Mouse (Mus musculus) gastrocnemius, postnatal 36 days (tissue): ENCODE results near the gene Thada. TPM values are rescaled to one million over a fixed set of nuclear protein-coding genes. Genes with fewer than 3 reads are reported as not detected.
"Not testable (repeated sequence)": the region's sequence is repeated elsewhere in the genome, so short reads cannot be mapped to it uniquely, and the experiment has no call there.

Source experiments
- DNase-seq, 2 experiments: peaks; one replicate each; pipeline ENCODE4 v3.0.0; 2022
- intact Hi-C: fragments of 180-260 bp; cut with DNase I; formaldehyde crosslinking; loops from one replicate; pipeline ENCODE4 v1.15.1; 2025
- total RNA-seq, 2 experiments: library from RNA; stranded (reverse); gene quantifications; 2 replicates each; pipeline ENCODE4 v1.2.3; 2021

The Thada gene
- total RNA-seq, 2 experiments from 2014 or later = 4.3 to 5.8 TPM

DNA sequence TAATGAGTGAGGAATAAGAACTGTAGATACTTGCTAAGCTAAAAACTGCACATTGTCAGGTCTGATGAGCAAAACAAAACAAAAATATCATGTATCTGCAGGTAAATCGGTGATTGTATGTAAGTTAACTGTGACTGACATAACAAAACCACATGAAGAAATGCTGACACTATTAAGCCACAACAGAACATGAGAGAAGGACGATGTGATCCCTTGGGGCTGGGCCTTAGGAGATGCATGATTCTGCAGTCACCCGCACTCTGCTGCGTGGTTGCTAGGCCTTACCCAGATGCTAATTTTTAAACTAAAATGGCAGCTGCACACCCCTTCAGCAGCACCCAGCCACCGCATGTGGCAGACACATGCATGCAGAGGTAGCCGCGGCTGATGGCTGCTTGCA lies 151.7 kb downstream of the Thada start:
- no peak for DNase-seq
- intact Hi-C loops = no loop called here

DNA sequence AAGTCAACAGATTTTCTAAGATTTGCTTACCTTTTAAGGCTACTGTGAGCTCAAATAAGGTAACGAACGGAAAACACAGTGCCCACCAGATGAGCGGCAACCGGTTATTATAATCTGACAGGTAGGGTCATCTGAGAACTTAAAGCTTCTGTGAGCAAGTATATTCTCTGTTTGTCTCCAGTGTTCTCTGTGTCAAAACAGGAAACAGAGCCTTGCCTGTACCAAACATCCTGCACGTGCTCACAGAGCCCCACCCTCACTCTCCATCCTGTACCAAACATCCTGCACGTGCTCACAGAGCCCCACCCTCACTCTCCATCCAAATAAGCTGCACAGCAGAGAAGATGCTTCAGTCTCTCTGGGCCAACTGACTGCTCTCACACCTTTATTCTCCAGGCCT lies 152.5 kb downstream of the Thada start:
- intact Hi-C loops = no loop called here
- DNase-seq = no peak

DNA sequence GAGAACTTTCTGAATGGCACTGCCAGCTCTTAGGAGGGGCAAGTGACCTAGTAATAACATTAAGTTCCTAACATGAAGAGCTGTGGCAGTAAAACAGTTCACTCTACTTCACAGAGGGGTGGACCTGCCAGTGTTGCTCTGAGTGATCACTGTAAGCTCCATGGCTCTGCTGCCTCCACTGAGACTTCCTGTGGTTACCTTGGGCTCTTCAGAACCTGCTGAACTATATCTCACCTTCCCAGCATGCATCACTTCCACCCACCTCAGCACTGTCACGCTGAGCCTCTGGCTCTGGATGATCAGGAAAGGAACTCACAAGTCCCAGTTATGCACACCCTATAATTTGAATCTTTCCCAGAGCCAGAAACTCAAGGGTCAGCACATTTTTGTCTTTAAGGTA lies 159.9 kb downstream of the Thada start:
- intact Hi-C loops = no loop called here
- no peak for DNase-seq

DNA sequence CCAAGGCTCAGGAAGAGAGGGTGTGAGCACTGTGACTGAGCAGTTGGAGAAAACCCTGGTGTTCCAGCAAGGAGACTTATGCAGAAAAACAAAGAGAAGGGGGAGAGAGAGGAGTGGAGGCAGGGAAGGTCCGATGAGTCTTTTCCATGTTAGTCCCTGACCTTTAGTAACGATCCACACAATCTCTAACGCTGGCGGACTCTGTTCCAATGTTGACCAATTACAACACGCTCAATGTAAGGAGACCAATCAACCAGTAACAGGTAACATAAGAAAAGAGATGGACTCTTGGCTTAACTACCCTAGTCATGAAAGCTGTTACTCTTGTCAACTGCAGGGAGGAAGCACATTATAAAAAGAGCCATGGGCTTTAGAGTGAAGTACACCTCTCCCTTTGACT lies 160.9 kb downstream of the Thada start:
- no peak for DNase-seq
- intact Hi-C loops = no loop called here

DNA sequence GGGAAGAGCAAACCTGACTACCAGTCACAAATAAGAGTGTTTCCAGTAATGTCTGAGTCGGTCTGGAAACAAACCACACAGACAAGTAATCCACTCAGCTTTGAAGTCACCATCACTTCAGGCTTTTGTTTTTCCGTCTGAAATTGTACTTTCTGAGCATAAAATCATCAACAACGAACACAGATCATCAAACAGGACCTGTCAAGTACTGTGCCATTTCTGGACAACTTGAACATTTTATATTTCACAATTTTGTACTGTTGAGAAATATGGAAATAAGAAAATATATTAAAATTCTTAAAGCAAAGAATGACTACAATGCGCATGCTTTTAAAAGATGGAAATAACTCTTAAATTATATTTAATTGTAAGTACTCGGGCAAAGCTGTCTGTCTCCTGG lies 161.9 kb downstream of the Thada start:
- DNase-seq = no peak
- intact Hi-C loops = no loop called here

DNA sequence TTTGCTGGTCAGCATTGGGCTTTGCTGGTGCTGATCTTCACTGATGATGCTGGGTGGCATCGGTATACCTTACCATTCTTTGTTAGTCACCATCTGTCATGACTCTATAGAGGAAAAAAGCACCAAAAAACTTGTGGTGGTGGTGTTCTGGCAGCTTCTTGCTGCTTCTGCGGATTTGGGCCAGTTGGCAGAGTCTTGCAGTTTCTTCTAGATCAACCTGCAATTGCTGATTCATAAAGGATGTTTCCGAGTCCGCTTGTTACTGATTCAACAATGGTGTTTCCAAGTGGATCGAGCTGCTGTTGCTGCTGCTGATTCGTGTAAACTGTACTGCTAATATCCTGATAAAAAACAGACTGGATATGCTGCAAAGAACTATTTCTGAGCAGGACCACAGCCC lies 168.0 kb downstream of the Thada start:
- intact Hi-C loops = no loop called here
- no peak for DNase-seq

DNA sequence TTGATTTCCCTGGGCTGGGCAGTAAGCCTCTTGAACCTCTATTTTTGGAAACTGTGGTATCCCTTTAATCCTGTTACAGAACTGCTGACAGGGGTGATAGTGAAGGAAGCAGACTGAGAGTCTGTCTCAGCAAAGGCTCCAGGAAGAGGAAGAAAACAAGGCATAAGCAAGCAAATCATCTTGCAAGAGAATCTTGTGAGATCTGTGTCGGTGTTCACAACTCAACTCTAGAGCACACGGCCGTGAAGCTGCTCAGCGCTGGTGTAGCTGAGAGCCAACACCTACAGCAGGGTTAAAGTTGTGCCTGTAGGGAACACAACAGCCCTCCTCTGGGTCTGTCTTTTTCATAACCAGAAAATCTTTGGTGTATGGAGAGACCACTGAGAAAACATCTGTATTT lies 172.8 kb downstream of the Thada start:
- intact Hi-C loops = no loop called here
- DNase-seq = no peak

DNA sequence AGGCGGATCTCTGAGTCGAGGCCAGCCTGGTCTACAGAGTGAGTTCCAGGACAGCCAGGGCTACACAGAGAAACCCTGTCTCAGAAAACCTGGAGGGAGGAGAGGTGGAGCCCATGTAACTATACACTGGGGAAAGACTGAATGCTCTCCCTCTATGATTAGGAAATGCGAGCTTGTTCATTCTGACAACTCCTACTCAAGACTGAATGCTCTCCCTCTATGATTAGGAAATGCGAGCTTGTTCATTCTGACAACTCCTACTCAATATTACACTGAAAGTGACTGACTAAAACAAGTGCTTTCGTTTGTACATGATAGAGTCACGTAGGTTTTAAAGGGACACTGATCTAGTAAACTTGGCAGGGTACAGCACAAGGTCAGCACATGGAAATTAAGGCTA lies 174.8 kb downstream of the Thada start:
- DNase-seq, intact Hi-C loops: not testable (repeated sequence)

DNA sequence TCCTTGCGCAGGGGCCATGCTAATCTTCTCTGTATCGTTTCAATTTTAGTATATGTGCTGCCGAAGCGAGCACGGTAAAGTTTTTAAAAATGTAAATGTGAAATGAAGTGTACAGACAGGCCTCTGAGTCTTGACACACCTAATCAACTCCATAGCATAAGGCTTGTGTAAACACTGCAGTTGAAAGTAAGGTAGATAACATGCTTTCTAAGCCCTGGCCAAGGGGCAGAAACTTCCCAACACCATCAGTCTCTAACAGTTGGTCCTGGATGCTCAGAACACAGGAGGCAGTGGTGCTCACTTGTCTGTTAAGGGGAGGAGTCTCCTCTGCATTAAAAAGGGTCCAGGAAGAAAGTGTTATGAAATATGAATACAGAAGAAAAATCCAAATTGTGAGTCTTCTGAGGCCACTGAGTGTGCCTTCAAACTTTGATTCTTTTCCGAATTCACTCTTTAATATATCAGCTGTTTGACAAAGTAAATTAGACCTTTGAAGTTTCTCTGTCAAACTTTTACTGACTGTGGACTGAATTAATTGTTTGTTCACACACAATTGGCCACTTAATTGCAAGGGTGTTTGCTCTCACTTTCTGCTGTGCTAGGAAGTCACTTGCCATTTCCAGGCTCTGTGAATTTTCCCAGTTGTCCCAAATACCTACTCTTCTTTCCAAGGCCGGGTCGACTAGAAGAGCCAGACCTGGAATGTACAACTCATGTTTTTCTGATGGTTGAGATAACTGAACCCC lies 178.2 kb downstream of the Thada start:
- DNase-seq = no peak
- intact Hi-C loops = no loop called here

DNA sequence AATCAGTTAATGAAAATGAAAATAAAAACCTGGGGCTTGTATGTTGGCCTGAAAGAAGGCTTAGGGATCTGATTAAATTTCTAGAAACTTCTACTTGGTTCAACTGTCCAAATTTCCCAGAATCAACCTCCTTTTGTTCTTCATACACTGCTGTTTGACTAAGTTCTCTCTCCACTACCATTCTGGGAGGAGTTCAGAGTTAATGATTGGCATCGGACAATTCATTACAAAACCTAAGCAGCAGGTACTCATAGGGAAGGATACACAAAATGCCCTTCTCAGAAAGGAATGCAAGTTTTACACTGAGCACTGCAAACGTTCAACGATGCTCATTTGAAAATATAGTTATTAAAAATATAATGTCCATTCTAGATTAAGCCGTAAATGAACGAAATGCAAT lies 179.5 kb downstream of the Thada start:
- DNase-seq = no peak
- intact Hi-C loops = no loop called here

DNA sequence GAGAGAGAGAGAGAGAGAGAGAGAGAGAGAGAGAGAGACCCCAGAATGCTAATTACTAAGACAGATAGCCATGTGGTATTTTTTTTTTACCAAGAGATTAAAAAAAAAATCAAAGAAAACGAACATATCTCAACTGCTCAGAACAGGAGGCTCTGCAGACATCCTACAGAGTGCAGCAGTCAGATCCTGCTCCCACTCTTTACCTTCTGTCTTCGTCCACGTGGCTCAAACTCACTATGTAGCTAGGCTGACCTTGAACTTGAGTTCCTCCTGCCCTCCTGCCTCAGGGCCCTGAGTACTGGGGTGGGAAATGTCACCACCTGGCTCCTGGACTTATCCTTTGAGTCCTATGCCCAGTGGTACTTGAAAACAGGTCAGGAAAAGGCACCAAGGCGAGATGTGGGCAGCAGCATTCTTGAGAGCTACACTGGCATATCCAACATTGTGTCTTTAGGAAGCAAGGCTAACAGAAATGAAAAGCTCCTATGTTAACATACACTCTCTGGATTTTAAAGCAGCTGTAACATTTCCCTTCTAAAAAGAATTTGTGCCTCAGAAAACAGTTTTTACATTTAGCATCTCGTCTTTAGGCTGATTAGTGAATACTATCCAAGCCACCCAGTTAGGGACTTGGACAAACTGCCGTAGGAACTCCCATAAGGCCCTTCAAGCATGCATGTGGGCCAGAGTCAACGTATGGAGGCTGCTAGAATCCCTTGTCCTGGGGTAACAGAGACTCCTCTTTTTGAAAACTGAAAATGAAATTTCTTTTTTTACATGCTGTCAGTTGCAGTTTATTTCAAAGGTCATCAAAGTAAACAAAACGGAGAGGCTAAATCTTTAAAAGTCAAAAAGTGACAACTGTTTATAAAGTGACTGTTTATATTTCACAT lies 183.4 kb downstream of the Thada start:
- intact Hi-C loops = no loop called here
- no peak for DNase-seq

DNA sequence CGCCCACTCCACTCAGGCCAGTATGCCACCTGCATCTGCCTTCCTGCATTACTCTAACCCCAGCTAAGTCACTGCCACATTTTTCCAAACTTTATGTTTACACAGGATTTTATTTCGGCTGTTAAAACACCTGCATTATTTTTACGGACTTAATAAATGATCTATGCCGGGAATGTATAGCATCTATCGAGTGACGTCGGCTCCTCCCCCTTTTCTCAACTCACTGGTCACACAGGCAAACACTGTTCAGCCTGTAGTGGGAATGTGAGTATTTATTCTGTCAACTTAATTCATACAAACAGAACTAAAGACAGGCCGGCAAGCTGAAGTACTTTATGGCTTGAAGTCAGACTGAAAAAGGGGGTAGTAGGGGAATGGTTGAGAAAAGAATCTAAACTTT lies 187.0 kb downstream of the Thada start:
- intact Hi-C loops = no loop called here
- DNase-seq = no peak

DNA sequence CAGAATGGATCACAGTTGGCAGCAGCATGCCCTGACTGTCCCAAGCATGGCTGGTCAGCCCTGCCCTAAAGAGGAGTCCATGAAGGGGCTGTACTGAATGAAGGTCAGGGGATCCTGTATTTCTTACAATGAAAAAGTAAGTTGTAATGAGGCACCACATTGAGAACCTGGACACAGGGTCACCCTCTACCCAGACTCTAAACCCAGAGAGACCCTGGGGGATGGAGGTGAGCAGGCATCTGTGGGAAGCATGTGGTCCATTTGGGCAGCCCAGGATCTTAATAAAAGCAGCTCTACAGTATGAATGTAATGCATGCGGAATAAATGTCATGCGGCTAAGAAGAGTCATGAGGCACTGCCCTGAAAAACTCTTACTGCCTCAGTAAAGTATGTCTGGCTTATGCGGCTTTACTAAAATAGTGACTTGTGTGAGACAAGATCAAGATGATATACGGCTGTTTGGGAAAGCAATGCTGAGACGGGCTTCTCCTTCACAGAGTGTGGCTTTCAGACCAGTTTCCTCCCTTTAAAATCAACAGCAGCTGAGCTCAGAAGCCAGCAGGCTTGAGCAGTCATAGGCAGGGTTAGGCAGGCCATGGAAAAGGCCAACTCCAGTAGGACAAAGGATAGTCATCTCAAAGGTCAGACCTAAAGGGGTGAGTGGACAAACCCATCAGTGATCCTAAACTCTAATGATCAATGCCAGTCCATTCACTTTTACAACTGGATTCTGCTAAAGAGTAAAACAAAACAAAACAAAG lies 187.6 kb downstream of the Thada start:
- intact Hi-C loops = no loop called here
- no peak for DNase-seq

DNA sequence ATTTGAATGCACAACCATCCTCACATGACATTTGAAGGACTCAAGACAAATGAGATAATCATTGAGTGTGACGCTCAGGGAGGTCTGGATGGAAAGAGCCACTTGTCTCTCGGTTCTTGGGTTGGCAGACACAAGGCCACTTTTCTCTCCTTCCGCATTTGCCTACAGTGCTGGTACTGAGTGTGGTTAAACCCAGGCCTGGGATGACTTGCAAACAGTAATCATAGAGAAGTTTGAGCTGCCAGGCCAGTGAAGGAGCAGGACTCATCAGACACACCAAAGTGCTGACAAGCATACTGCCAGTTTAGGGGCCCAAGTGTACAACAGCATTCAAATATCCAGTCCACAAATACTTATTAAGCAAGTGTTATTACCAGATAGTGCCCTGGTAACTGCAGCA lies 191.0 kb downstream of the Thada start:
- no peak for DNase-seq
- intact Hi-C loops = no loop called here

DNA sequence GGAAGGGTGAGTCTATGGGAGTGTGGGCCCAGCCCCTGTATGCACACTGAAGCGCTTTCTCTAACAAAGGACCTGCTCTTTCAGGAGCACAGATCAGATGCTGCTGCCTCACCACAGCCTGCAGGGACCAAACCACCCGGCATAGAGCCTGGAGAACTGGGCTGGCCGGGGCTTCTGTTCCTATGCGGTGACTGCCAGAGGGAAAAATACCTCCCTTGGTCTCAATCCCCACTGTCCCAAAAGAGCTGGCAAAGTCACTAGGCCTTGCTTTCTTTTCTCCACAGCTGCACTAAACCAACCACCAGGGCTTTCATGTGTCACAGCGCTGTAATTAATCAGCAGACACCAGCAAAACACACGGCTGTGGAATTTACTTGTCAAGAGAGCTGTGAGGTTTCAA lies 191.8 kb downstream of the Thada start:
- intact Hi-C loops = no loop called here
- no peak for DNase-seq

DNA sequence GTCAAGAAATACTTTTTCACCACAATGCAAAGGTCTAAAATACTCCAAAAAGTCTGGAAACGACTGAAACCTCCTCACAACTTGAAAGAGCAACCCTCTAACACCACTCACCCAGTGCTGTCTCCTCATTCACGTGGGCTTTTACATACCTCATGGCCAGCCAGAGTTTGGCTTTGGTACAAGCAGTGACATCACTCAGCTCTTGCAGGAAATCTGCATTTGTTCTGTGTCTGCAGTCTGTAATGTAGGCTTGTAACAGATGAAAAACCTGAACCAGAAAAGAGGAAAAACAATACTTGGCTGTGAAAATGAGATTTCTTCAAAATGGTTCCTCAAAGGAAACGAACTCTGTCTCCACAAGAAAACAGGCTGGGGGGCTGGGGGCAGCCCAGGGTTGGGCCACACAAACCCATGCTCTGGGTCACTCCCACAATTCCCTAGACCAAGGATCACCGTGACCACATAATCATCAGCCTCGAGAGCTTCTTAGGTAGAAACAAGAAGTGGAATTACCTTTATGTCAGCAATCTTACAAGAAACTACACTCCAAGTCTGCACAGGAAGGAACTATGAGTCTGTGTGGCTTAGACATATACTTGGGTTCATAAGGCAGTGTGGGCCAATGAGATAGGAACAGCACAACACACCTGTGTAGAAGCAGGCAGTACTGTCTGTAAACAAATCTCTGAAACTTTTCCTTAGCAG lies 193.3 kb downstream of the Thada start:
- DNase-seq = no peak
- intact Hi-C loops = no loop called here

DNA sequence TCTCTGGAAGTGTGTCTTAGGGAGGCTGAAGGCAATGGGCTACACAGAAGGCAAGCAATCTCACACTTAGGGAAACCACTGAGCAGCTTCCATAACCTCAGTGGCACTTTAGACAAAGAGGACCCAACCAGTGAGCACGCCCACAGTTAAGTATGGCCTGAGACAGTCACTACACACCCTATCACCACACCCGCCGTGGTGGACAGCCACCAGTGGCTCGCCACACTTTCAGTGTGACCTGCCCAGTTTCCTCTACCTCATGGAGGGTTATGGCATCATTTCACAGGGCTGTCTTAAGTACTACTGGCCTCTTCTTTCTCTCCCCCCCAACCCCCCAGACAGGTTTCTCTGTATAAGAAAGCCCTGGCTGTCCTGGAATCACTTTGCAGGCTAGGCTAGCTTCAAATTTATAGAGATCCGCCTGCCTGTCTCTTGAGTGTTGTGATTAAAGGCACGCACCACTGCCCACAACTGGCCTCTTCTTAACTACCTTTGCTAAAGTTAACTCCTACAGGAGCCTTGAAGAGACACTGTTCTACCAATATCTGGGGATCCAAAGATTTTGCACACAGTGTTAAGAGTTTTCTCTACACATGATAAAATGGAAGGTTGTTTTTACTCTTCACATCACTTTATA lies 194.3 kb downstream of the Thada start:
- intact Hi-C loops = no loop called here
- DNase-seq = no peak

DNA sequence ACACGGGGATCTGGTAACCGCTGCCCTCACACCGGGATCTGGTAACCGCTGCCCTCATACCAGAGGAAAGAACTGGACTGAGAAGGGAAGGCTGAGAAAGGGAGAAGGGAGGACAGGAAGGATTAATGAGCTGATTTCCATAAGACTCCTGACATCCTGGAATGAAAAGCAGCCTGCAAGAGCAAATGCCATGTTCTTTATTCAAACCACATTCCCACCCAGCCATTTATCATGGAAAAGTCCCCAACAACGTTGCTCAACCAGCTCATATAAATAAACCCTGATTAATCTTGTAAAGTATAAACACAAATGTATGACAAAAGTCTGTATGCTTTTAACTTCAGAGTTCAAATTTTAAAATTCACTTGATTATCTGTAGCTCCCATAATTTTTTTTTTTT lies 196.3 kb downstream of the Thada start:
- no peak for DNase-seq
- intact Hi-C loops = no loop called here

DNA sequence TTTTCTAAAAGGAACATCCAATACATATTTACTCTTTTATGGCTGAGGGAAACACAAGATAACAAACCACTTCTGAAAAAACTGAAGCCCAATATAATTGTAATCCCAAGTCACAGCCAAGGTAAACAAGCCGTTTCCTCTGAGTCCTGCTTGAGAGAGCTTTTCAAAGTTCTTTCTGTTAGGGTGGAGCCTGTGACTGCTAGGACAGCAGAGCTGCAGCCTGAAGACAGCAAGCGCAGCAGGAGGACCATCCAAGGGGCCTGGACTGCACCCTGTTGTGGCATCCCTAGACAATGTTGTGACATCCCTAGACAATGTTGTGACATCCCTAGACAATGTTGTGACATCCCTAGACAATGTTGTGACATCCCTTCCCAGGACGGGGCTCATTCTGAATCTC lies 197.6 kb downstream of the Thada start:
- intact Hi-C loops = no loop called here
- DNase-seq = no peak

DNA sequence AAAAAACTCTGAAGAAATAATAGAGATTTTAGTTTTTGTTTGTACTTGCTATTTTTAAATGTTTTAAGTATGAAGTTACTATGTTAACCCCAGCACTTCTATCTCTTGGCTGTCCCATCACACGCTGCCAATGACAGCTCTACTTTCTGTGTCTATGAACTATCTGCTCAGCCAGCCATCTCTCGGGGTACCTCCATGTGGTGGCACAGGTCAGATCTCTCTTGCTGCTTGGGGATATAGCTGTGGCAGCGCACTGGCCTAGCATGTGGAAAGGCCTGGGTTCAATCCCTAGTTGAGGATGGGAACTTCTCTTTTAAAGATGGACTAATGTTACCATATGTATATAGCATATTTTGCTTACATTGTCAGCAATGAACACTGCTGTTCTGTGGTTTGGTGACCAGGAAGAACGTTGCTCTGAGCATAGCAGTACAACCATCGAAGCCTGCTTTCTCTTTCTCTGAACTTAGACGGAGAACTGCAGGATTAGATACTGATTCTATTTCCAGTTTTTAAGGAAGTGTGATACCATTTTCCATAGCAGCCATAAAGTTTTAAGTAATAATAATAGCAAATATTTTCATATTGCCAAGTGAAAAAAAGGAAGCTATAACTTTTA lies 198.4 kb downstream of the Thada start:
- no peak for DNase-seq
- intact Hi-C loops = no loop called here
